Mouse (Mus musculus): ENCODE measurements around the gene Fubp1.

Gene Fubp1

DNA sequence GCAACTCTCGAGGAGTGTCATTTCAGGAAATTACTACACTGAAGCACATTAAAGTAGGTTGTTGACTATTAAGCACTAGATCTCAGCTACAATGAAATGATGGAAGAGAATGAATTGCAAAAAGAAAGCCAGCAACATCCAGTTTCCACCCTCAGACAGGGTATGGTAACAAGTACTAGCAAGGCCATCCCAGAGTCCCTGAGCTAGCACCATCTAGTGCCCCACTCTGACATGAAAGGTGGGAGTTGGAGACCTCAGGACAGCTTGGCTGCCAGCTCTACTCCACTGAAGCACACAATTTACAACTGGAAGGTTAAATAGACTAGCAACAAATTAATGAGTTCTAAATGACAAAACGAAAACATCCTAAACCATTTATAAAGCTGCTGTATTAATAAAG, 67.7 kb downstream of the Fubp1 start:
- DNase-seq (ENCODE audit: low spot score) = no peak

DNA sequence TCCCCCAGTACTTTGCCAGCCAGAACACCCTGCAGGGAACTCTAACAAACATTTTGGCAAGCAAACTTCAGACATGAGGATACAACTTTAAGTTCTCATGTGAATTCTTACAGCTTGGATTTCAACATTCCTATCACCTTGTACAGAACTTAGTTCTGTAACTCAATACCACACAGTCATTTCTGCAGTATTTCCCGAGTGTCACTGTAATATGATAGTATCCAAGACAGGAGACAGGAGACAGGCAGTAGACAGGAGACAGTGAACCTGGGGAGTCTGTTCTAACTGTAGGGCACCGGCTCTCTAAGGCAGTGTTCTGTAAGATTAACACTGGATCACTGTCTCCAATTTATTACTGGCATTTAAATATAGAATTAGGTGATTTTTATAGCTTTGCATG, 68.2 kb downstream of the Fubp1 start:
- DNase-seq (ENCODE audit: low spot score) = no peak

DNA sequence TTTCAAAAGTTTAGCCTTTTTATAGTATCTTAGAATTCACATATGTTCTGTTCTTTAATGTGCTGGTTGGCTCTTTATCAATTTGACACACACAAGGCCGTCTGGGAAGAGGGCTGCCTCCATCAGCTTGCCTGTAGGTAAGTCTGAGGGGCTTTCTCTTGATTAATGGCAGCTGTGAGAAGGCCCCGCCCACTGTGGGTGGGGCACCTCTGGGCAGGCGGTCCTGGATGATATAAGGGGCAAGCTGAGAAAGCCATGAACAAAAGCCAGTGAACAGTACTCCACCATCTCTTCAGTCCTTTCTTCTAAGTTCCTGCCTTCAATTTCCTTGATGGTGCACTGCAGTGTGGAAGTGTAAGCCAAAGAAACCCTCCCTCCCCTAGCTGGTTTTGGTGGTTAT, 71.9 kb downstream of the Fubp1 start:
- no peak for DNase-seq (ENCODE audit: low spot score)

DNA sequence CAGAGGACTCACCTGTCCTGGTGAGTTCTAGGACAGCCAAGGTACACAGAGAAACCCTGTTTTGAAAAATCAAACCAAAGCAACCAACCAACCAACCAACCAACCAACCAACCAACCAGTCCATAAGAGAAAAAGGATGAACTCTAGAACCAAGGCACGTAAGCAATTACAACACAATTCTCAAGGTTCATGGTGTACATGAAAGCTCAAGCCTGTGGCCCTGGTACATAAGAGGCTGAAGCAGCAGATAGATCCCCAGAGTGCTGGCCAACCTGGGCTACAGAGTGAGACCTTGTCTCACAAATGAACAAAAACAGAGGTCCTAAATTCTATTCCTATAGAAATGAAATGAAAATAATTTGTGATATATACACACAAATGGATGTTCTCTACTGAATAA, 74.1 kb downstream of the Fubp1 start:
- no peak for DNase-seq (ENCODE audit: low spot score)

DNA sequence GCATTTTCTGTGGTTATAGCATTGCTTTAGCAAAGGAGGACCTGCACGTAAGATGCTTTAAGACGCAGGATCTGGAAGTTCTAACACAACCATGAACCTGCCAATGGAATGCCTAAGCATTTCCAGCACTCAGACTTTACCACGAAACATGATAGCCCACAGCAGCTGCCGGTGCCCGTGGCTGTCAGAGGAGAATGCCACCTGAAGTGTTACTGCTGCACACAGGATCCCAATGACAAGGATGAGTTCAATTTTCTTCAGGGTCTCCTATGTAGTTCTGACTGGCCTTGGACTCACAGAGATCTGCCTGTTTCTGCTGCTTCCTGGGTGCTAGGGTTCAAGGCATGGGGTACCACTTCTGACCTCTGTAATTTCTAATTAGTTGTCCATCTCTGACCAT, 74.5 kb downstream of the Fubp1 start:
- no peak for DNase-seq (ENCODE audit: low spot score)
